Mouse (Mus musculus) thymus, adult 2 months (tissue): ENCODE measurements around the gene Fstl1.

Experiments
- CTCF ChIP-seq: fragments of 200-500 bp; IDR thresholded peaks from 2 replicates; pipeline ENCODE4 v1.5.1; 2012; ENCODE audit warnings: mild to moderate bottlenecking, control low read depth, low read length, moderate library complexity, borderline replicate concordance; ENCODE audit not compliant: control insufficient read depth, poor library complexity, insufficient read depth; ENCODE audit errors: extremely low read depth
- POLR2A ChIP-seq: fragments of 200-500 bp; IDR thresholded peaks from 2 replicates; pipeline ENCODE4 v1.6.1; 2012; ENCODE audit warnings: mild to moderate bottlenecking, low read length, control low read depth, moderate library complexity; ENCODE audit not compliant: control insufficient read depth, poor library complexity, insufficient read depth; ENCODE audit errors: extremely low read depth

- TF ChIP-seq CTCF (no peak), POLR2A (no peak)
Measured at GRCm38 (mm10) chr16:37787558-37788194, 11.0 kb downstream of the Fstl1 start.
